Mouse (Mus musculus): ENCODE data around the gene Cryba1. TPM values are rescaled to one million over a fixed set of nuclear protein-coding genes. Genes with fewer than 3 reads are reported as not detected.
"Not testable (repeated sequence)": the region's sequence is repeated elsewhere in the genome, so short reads cannot be mapped to it uniquely, and the experiment has no call there.

Gene Cryba1
- polyA plus RNA-seq, 1 experiment = not detected

DNA sequence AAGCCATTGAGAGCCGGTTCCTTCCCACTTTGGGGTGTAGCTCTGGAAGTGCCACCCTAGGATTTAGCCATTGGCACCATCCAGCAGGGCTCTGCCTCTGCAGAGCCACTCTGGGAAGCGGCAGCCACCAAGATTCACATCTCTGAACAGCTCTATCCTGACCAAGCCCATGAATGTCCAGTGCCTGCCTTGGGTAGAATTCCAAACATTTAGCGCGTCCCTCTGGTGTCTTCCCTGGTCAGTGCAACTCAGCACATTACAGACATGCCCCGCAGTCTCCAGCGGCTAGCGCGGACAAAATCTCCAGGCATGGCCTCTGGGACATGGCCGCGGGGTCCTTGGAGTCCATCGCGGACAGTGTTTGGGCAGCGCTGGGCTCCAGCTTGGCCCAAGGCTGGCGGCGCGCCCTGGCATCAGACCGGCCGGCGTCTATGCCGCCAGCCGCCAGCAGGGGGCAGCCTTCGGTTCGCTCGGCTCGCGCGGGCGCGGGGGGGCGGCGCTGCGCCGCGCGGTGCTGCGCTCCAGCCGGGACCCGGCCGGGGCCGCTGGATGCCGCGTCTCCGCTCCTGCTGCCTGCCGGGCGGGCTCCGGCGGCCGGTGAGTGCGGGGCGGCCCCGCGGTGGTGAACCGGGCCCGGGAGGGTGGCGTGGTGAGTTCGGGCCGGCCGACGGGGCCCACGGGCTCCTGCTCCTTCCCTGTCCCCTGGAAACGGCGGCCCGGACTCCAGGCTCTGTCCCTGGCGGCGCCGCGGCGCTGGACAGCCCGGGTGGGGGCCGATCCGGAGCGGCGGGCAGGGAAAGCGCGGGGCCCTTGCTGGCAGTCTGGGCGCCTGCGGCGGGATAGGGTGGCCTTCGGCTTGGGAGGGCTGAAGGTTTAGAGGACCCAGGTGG, 37.9 kb upstream of the Cryba1 start, which contains the start of gene Myo18a:
Gene Myo18a, plus strand, starts transcription at position 464 of the 890 bp plus-strand sequence.
- peak within 1 kb of the TSS; percentile 95 for H3K27ac ChIP-seq (ENCODE audit: insufficient read depth, low read length)
- H3K4me1 ChIP-seq (ENCODE audit: control insufficient read depth, insufficient read depth, low read length) = peaks cover 2% of the 10 kb centered on the region; the same call in 1 of the 2 replicates
- 0 out of 2 replicates have a peak, but pooled peaks have one; percentile 15 for TF ChIP-seq CTCF (IDR thresholded peaks at IDR 0.05; ENCODE audit: extremely low read depth, insufficient read depth, low read length)
- TF ChIP-seq POLR2A (IDR thresholded peaks at IDR 0.05; ENCODE audit: extremely low read depth, insufficient read depth, low read length) = no peak
- H3K4me3 ChIP-seq (ENCODE audit: insufficient read depth, low read length) = peak within 1 kb of the TSS; percentile 88

- H3K4me1 ChIP-seq (ENCODE audit: control insufficient read depth, insufficient read depth, low read length) = no peaks in the 10 kb centered on the region
- TF ChIP-seq CTCF (IDR thresholded peaks at IDR 0.05; ENCODE audit: extremely low read depth, insufficient read depth, low read length) (no peak), POLR2A (IDR thresholded peaks at IDR 0.05; ENCODE audit: extremely low read depth, insufficient read depth, low read length) (no peak)
Measured at GRCm38 (mm10) chr11:77760031-77760430, 34.9 kb upstream of the Cryba1 start.

GRCm38 (mm10) chr11:77753469-77753868, 28.4 kb upstream of the Cryba1 start:
- H3K4me1 ChIP-seq (ENCODE audit: control insufficient read depth, insufficient read depth, low read length) = no peaks in the 10 kb centered on the region
- H3K4me3 ChIP-seq (ENCODE audit: insufficient read depth, low read length) = no peak overlapping the region
- no peak overlapping the region for H3K27ac ChIP-seq (ENCODE audit: insufficient read depth, low read length)
- TF ChIP-seq CTCF (IDR thresholded peaks at IDR 0.05; ENCODE audit: extremely low read depth, insufficient read depth, low read length) (no peak), POLR2A (IDR thresholded peaks at IDR 0.05; ENCODE audit: extremely low read depth, insufficient read depth, low read length) (no peak)

More at GRCm38 (mm10) chr11:77760031-77760430, 34.9 kb upstream of the Cryba1 start:
- Histone ChIP-seq H3K27ac (ENCODE audit: insufficient read depth, low read length) (no peak overlapping the region), H3K4me3 (ENCODE audit: insufficient read depth, low read length) (no peak overlapping the region)

DNA sequence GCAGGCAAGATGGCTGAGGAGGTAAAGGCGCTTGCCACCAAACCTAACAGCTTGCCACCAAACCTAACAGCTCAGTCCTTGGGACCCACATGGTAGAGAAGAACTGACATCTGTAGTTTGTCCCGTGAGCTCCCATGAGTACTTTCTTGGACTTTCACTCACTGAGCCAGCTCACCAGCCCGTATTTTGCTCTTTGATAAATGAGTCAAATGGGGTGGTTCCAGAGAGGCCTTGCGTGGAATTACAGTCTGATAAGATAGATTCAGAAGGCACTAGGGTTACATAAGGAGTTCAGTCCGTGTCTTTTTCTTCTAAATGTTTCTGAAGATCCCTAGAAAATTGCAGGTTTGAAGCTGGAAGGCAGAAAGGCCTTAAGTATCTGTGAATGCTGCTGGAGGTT, 27.4 kb upstream of the Cryba1 start:
- Histone ChIP-seq H3K27ac (ENCODE audit: insufficient read depth, low read length) (no peak overlapping the region), H3K4me3 (ENCODE audit: insufficient read depth, low read length) (no peak overlapping the region), H3K4me1 (ENCODE audit: control insufficient read depth, insufficient read depth, low read length) (no peaks in the 10 kb centered on the region)
- no peak for TF ChIP-seq POLR2A (IDR thresholded peaks at IDR 0.05; ENCODE audit: extremely low read depth, insufficient read depth, low read length)
- no peak for TF ChIP-seq CTCF (IDR thresholded peaks at IDR 0.05; ENCODE audit: extremely low read depth, insufficient read depth, low read length)

GRCm38 (mm10) chr11:77748996-77749395, 23.9 kb upstream of the Cryba1 start:
- no peak overlapping the region for H3K27ac ChIP-seq (ENCODE audit: insufficient read depth, low read length)
- no peaks in the 10 kb centered on the region for H3K4me1 ChIP-seq (ENCODE audit: control insufficient read depth, insufficient read depth, low read length)
- no peak overlapping the region for H3K4me3 ChIP-seq (ENCODE audit: insufficient read depth, low read length)
- no peak for TF ChIP-seq CTCF (IDR thresholded peaks at IDR 0.05; ENCODE audit: extremely low read depth, insufficient read depth, low read length)
- TF ChIP-seq POLR2A (IDR thresholded peaks at IDR 0.05; ENCODE audit: extremely low read depth, insufficient read depth, low read length) = no peak

DNA sequence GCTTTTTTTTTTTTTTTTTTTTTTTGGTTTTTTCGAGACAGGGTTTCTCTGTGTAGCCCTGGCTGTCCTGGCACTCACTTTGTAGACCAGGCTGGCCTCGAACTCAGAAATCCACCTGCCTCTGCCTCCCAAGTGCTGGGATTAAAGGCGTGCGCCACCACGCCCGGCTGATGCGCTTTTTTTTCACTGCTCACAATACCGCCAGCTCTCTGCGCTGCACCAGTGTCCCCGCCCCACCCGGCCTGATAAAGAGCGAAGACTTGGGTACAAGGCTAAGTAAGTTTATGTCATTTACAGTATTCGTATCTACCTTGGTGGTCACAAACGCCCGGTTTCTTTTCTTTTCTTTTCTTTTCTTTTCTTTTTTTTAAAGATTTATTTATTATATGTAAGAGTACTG, 22.0 kb upstream of the Cryba1 start:
- not testable (repeated sequence) for H3K4me1 ChIP-seq (ENCODE audit: control insufficient read depth, insufficient read depth, low read length); H3K4me3 ChIP-seq (ENCODE audit: insufficient read depth, low read length); H3K27ac ChIP-seq (ENCODE audit: insufficient read depth, low read length)

DNA sequence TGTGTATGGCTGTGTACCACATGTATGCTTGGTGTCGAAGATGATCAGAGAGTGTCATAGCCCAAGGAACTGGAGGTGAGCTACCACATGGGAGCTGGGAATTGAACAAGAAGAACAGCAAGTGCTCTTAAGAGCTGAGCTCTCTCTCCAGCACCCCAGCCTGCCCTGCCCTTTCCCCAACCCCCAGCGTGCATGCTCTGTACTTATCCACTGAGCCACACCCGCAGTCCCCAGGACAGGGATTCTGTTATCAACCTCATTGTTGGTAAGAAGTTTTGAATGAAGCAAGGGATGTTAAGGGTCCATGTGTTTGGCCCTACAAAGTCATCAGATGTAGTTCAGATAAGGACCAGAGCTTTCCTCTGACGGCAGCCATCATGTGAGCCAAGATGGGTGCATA, 21.6 kb upstream of the Cryba1 start:
- TF ChIP-seq CTCF (IDR thresholded peaks at IDR 0.05; ENCODE audit: extremely low read depth, insufficient read depth, low read length) (no peak), POLR2A (IDR thresholded peaks at IDR 0.05; ENCODE audit: extremely low read depth, insufficient read depth, low read length) (no peak)
- Histone ChIP-seq H3K4me1 (ENCODE audit: control insufficient read depth, insufficient read depth, low read length) (no peaks in the 10 kb centered on the region), H3K4me3 (ENCODE audit: insufficient read depth, low read length) (no peak overlapping the region), H3K27ac (ENCODE audit: insufficient read depth, low read length) (no peak overlapping the region)

DNA sequence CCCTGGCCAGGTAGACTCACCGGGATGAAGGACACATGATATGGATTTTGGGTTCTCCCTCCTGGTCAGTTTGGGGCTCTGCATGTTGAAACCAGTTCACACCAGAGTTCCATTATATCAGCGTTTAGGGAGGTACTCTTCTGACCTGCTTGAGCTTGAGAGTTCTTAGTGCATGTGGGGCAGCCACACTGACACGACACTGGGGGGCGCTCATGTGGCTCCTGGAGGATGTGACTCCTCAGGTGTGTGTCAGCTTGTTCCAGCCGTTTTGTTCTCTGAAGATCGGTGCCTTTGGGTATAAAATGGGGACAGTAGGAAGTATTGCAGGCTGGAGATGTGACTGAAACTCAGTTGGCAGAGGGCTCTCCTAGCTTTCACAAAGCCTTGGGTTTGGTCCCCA, 18.9 kb upstream of the Cryba1 start:
- no peaks in the 10 kb centered on the region for H3K4me1 ChIP-seq (ENCODE audit: control insufficient read depth, insufficient read depth, low read length)
- TF ChIP-seq POLR2A (IDR thresholded peaks at IDR 0.05; ENCODE audit: extremely low read depth, insufficient read depth, low read length) (no peak), CTCF (IDR thresholded peaks at IDR 0.05; ENCODE audit: extremely low read depth, insufficient read depth, low read length) (peak; percentile 40)
- no peak overlapping the region for H3K27ac ChIP-seq (ENCODE audit: insufficient read depth, low read length)
- no peak overlapping the region for H3K4me3 ChIP-seq (ENCODE audit: insufficient read depth, low read length)

DNA sequence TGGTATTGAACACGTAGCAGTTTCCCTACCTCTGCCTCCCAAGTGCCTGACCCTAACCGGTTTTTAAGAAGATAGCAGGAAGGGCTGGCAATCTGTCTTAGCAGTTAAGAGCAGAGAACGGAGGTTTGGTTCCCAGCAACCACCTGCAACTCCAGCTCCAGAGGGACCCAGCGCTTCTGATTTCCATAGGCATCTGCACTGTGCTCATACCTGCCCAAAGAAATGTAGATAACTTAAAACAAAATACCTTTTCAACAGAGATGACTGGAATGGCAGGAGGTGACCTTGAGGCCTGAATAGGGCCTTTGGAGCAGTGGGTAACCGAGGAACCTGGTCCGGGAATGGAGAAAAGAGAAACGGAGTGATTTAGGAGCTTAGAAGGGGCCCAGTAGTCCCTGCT, 13.5 kb upstream of the Cryba1 start:
- H3K4me1 ChIP-seq (ENCODE audit: control insufficient read depth, insufficient read depth, low read length) = no peaks in the 10 kb centered on the region
- H3K4me3 ChIP-seq (ENCODE audit: insufficient read depth, low read length) = no peak overlapping the region
- no peak for TF ChIP-seq POLR2A (IDR thresholded peaks at IDR 0.05; ENCODE audit: extremely low read depth, insufficient read depth, low read length)
- no peak for TF ChIP-seq CTCF (IDR thresholded peaks at IDR 0.05; ENCODE audit: extremely low read depth, insufficient read depth, low read length)
- H3K27ac ChIP-seq (ENCODE audit: insufficient read depth, low read length) = no peak overlapping the region

DNA sequence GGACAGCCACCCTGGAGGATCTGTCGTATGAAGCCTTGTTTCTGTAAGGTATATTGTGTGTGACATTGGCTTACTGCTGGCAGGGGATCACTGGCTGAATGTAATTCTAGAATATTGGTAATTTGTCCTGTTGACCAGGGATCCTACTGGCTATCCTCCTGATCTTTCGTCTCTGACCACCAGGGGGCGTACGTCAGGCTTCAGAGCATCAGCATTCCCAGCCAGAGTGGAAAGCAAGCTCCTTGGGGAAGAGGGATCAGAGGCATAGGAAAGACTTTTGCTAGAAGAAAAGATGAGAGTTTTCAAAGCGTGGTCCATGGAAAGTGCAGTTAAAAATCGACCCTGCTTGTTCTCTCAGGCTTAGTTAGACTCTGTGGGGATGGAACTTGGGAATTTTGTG, 12.2 kb upstream of the Cryba1 start:
- Histone ChIP-seq H3K4me1 (ENCODE audit: control insufficient read depth, insufficient read depth, low read length) (no peaks in the 10 kb centered on the region), H3K27ac (ENCODE audit: insufficient read depth, low read length) (no peak overlapping the region), H3K4me3 (ENCODE audit: insufficient read depth, low read length) (no peak overlapping the region)
- peak; percentile 92 for TF ChIP-seq CTCF (IDR thresholded peaks at IDR 0.05; ENCODE audit: extremely low read depth, insufficient read depth, low read length)
- TF ChIP-seq POLR2A (IDR thresholded peaks at IDR 0.05; ENCODE audit: extremely low read depth, insufficient read depth, low read length) = no peak
